Mouse (Mus musculus) cerebellum, adult 2 months (tissue): ENCODE measurements at regions not wholly inside any gene's neighbourhood (a gene's known extent, or its start where the extent isn't known, plus 50 kb on each side); places are given as distances from the start of the nearest gene placed in this dataset.

Experiments used
- DNase-seq, 2 experiments: peaks; one replicate each; pipeline ENCODE4 v3.0.0; 2021
- H3K27ac ChIP-seq: fragments of 200-500 bp; 2 replicates; pipeline ENCODE4 v1.5.1; 2012; ENCODE audit warnings: low read length, control low read depth, inconsistent platforms; ENCODE audit not compliant: insufficient read depth
- H3K27me3 ChIP-seq: fragments of 200-500 bp; 2 replicates; pipeline ENCODE4 v1.6.1; 2012; ENCODE audit warnings: inconsistent platforms, mild to moderate bottlenecking, low read length, moderate library complexity; ENCODE audit not compliant: control insufficient read depth, insufficient read depth
- H3K4me1 ChIP-seq: fragments of 200-500 bp; 2 replicates; pipeline ENCODE4 v1.6.1; 2011; ENCODE audit warnings: low read length; ENCODE audit not compliant: control insufficient read depth, insufficient read depth
- H3K4me3 ChIP-seq: fragments of 200-500 bp; replicated peaks from 2 replicates; pipeline ENCODE3; 2011; ENCODE audit warnings: mild to moderate bottlenecking, low read depth, low read length, control low read depth; ENCODE audit not compliant: insufficient read depth
- CTCF ChIP-seq: fragments of 200-500 bp; IDR thresholded peaks from 2 replicates; pipeline ENCODE4 v1.5.1; 2011; ENCODE audit warnings: low read depth, mild to moderate bottlenecking, control low read depth, low read length, moderate library complexity, borderline replicate concordance; ENCODE audit not compliant: insufficient read depth
- POLR2A ChIP-seq: fragments of 200-500 bp; IDR thresholded peaks from 2 replicates; pipeline ENCODE4 v1.6.1; 2011; ENCODE audit warnings: low read length, control low read depth, borderline replicate concordance; ENCODE audit not compliant: insufficient read depth
- WGBS: fragments of 180-500 bp; shearing (Covaris S2); methylation state at CpG from one replicate; pipeline ENCODE4 v1.1.7; 2018; 5-methylcytosine and 5-hydroxymethylcytosine counted together

DNA sequence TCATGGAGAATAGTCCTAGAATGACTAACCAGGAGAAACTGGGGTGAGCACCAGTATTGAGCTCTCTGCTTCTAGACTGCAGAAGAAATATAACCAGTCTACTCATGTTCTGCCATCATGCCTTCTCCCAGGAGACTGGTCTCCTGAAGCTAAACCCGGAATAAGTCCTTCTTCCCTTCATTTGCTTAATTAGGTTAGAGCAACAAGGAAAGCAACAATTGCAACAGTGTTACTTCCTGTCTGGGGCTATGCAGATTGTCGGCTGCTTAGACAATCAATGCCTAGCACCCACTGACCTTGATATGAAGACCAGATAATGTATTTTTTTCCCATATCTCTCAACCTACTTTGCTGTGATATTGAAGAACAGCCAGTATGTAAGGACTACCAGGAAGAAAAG is 108.5 kb upstream of the Ado start:
- Histone ChIP-seq H3K27ac (no peak overlapping the region), H3K4me3 (no peak overlapping the region), H3K27me3 (no peaks in the 10 kb centered on the region), H3K4me1 (no peaks in the 10 kb centered on the region)
- TF ChIP-seq POLR2A: no peak
- no peak for TF ChIP-seq CTCF
- WGBS: 70% methylated on average over 2 of the region's 2 CpGs
- no peak for DNase-seq

DNA sequence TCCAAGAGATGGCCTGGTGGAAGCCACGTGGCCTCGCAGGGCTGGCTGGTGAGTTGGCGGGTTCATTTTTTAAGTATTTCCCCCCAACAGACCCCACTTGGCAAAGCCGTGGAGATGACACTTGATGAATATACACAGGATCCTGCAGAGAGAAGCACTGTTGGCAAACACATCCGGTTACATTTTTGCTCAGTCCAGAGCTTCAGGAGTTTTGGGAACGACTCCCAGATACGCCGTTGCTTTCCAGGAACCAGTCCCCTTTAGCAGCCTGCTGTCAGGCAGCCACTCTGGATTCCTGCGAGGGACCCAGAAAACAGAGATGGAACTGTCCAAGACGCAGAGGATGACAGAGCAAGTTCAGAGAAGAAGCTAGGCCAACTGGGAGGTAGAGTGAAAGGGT is 105.8 kb upstream of the Ado start:
- Histone ChIP-seq H3K4me3 (no peak overlapping the region), H3K4me1 (no peaks in the 10 kb centered on the region), H3K27ac (no peak overlapping the region), H3K27me3 (no peaks in the 10 kb centered on the region)
- TF ChIP-seq POLR2A: no peak
- no peak for TF ChIP-seq CTCF
- 6% methylated on average over 10 of the region's 10 CpGs for WGBS
- DNase-seq: no peak

DNA sequence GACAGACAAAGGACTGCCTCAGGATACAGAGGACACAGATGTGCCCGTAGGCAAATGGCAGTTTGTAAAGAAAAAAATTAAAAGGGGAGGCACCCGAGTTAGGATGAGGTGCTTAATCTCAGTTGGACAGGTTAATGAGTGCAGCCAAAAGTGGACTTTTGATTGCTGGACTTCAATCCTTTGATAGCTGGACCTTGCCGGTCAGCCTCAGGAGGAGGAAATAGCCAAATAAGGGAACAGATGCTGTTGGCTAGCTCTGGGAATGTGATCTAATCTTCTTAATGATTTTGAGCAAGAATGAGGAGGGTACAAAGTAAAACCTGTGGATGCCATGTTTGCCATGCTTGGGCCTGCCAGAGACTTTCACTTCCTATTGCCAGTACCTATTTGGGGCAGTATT is 103.5 kb upstream of the Ado start:
- no peak for DNase-seq
- Histone ChIP-seq H3K27me3 (no peaks in the 10 kb centered on the region), H3K27ac (no peak overlapping the region), H3K4me3 (no peak overlapping the region), H3K4me1 (no peaks in the 10 kb centered on the region)
- TF ChIP-seq POLR2A: no peak
- TF ChIP-seq CTCF: no peak
- 82% methylated on average over 3 of the region's 3 CpGs for WGBS

DNA sequence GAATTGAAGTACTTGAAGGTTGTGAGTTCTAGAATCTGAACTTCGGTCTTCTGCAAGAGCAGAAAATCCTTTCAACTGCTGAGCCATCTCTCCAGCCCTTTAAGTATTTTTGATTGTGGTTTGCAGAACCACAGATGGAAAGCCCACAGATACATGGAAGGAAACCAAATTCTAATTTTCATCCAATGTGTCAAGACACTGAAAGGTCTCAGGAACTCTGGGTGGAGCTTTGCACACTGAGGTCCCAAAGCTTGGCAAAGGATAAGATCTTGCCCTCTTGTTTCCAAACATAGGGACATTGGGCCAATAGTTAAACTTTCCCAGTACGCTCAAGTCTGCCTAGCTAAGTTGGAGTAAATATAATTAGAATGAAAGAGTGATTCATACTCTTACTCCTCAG is 102.6 kb upstream of the Ado start:
- Histone ChIP-seq H3K4me3 (no peak overlapping the region), H3K4me1 (no peaks in the 10 kb centered on the region), H3K27ac (no peak overlapping the region), H3K27me3 (no peaks in the 10 kb centered on the region)
- WGBS: 91% methylated on average over 2 of the region's 2 CpGs
- DNase-seq: no peak
- TF ChIP-seq POLR2A: no peak
- no peak for TF ChIP-seq CTCF

DNA sequence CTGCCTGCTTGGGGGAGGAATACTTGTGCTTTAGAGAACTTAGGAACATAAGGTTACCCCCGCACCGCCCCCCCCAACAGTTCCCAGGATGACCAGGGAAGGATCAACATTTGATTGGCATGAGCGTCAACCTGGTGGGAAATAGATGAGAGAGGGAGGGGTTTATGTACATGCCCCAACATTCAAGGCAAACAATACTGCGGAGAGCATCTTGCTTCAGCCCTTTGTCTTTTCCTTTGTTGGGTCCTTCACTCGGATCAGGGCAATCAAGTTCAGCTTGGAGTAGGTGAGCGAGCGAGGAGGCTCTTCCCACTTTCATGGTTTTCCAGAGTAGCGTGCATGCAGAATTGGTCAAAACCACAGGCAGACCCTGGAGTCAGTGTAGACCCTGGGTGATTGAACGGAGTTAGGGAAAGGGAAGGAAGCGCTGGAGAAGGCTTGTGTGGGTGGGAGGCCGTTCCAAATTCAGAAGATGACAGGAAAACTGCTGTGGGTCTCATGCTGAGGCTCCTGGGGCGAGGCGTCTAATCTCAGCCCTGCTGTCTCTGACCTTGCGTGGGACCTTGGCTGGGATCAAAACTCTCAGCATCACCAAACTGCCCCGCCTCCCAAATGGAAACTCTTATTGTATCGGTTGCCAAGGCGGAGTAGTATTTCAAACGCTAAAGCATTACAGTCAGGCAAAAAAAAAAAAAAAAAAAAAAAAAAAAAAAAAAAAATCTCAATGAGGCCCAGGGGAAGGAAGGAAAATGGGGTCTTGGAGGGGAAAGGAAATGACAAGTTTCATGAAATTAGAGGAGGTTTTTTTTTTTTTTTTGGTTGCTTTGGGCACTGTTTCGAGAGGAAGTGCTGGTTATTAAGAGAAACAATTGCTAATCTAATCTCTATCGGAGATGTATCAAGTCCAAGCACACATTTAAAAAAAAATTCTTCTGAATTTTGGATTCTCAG is 99.3 kb upstream of the Ado start:
- 24% methylated on average over 20 of the region's 20 CpGs for WGBS
- no peak for DNase-seq
- H3K27me3 ChIP-seq: no peaks in the 10 kb centered on the region
- H3K27ac ChIP-seq: no peak overlapping the region
- no peaks in the 10 kb centered on the region for H3K4me1 ChIP-seq
- H3K4me3 ChIP-seq: no peak overlapping the region
- TF ChIP-seq POLR2A (no peak), CTCF (no peak)

DNA sequence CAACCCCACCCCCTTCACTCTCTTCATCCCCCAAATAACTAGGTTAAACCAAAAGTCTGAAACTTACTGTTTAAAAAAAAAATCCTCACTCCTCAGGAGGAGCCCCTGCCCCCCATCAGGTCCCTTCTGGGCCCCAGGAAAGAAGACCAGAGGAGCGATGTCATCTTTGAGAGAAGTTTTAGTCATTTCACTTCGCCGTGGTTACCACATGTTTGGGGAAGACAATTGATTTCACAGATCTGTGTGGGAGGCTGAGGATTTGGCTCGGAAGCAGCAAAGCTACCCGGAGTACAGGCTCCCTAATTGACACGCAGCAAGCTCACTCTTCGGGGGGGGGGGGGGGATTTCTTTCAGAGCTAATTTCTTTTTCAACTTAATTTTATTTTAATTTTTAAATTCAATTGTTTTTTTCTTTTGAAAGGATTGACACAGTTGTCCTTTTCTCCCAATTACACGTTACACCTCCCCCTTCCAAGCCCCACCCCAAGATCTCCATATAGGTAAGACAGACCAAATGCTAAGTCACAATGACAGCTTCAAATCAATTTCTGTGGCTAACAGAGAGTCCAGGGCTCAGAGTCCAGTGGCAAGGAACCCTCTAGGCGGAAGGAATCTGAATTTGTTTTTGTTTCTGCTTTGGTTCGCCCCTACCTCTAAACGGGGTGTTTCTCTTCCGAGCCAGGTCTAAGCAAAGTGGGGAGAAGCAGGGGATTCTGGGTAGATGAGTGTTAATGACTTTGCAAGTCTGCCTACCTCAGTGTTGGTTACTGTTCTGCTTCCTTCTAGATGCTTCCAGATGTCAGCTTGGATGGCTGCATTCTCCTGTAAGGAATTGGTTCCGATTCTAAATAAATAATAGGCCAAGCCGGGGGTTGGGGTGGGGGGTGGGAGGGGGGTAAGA is 98.2 kb upstream of the Ado start:
- no peak for DNase-seq
- WGBS: 13% methylated on average over 14 of the region's 14 CpGs
- no peaks in the 10 kb centered on the region for H3K4me1 ChIP-seq

DNA sequence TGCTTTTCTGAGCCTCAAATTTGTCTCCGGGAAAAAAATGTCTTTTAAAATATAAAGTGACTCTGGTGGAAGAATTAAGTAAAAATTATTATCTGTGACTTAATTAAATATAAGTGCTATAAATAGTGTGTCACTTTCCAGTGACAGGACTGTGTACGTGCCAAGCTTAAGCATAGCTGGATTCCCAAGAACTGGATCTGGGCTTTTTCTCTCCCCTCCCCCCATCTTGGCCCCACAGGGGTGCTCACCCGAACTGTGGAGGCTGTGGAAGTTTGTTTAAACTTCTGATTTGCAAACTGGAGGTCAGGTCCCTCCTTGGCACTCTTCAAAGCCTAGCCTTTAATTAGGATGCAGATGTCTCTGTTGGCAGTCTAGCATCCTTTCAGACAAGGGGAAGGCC is 97.1 kb upstream of the Ado start:
- DNase-seq: no peak
- Histone ChIP-seq H3K27ac (no peak overlapping the region), H3K4me3 (no peak overlapping the region), H3K27me3 (no peaks in the 10 kb centered on the region), H3K4me1 (no peaks in the 10 kb centered on the region)
- TF ChIP-seq CTCF (no peak), POLR2A (no peak)
- WGBS: 50% methylated on average over 3 of the region's 3 CpGs

More for the DNA sequence above, 98.2 kb upstream of the Ado start:
- no peaks in the 10 kb centered on the region for H3K27me3 ChIP-seq
- H3K4me3 ChIP-seq: no peak overlapping the region
- no peak overlapping the region for H3K27ac ChIP-seq
- no peak for TF ChIP-seq CTCF
- TF ChIP-seq POLR2A: no peak
